Mouse (Mus musculus) liver, embryonic 15.5 days (tissue): ENCODE measurements at regions not wholly inside any gene's neighbourhood (a gene's known extent, or its start where the extent isn't known, plus 50 kb on each side); places are given as distances from the start of the nearest gene placed in this dataset.

ENCODE experiments used
- ATAC-seq: fragments of 200-750 bp; cut with Nextera tagmentation; 2 replicates; pipeline ENCODE4 v1.8.0; 2017; ENCODE audit warnings: moderate number of reproducible peaks, mild to moderate bottlenecking, moderate library complexity; ENCODE audit not compliant: insufficient read depth
- H3K27ac ChIP-seq: fragments of 300-500 bp; sonication (generic); replicated peaks from 2 replicates; pipeline ENCODE4 v1.5.1; 2015; ENCODE audit warnings: mild to moderate bottlenecking, inconsistent platforms
- H3K27me3 ChIP-seq: fragments of 300-500 bp; sonication (generic); 2 replicates; pipeline ENCODE4 v1.6.1; 2015; ENCODE audit warnings: mild to moderate bottlenecking, inconsistent platforms
- H3K36me3 ChIP-seq: fragments of 300-500 bp; sonication (generic); replicated peaks from 2 replicates; pipeline ENCODE4 v1.6.1; 2015; ENCODE audit warnings: moderate library complexity, mild to moderate bottlenecking, inconsistent platforms
- H3K4me1 ChIP-seq: fragments of 300-500 bp; sonication (generic); replicated peaks from 2 replicates; pipeline ENCODE4 v1.6.1; 2015; ENCODE audit warnings: inconsistent platforms
- H3K4me2 ChIP-seq: fragments of 300-500 bp; sonication (generic); 2 replicates; pipeline ENCODE4 v1.6.1; 2015; ENCODE audit warnings: moderate library complexity, mild to moderate bottlenecking, inconsistent platforms
- H3K4me3 ChIP-seq: fragments of 300-500 bp; sonication (generic); replicated peaks from 2 replicates; pipeline ENCODE4 v1.5.1; 2015; ENCODE audit warnings: mild to moderate bottlenecking, inconsistent platforms
- H3K9ac ChIP-seq: fragments of 300-500 bp; sonication (generic); 2 replicates; pipeline ENCODE4 v1.6.1; 2015; ENCODE audit warnings: moderate library complexity, mild to moderate bottlenecking, inconsistent platforms
- H3K9me3 ChIP-seq: fragments of 300-500 bp; sonication (generic); replicated peaks from 2 replicates; pipeline ENCODE4 v1.6.1; 2016; ENCODE audit warnings: inconsistent platforms
- WGBS: fragments of 180-500 bp; shearing (Covaris S2); methylation state at CpG from one replicate; pipeline ENCODE4 v1.1.7; 2015; ENCODE audit warnings: mixed read lengths; ENCODE audit not compliant: insufficient replicate concordance; 5-methylcytosine and 5-hydroxymethylcytosine counted together

- Histone ChIP-seq H3K4me3 (no peak overlapping the region), H3K9ac (no peak overlapping the region), H3K9me3 (no peaks in the 10 kb centered on the region), H3K4me1 (peaks cover 9% of the 10 kb centered on the region; the same call in 1 of the 2 replicates), H3K36me3 (no peaks in the 10 kb centered on the region), H3K27ac (no peak overlapping the region), H3K4me2 (peak overlapping the region; percentile 35), H3K27me3 (no peaks in the 10 kb centered on the region)
- 20% methylated on average over 16 of the region's 16 CpGs for WGBS
- no peak for ATAC-seq
These were observed 61.2 kb upstream of the Ankrd28 start for GRCm38 (mm10) chr14:31891500-31892185.

- H3K27ac ChIP-seq, result no peak overlapping the region
- ATAC-seq, result no peak
- H3K9ac ChIP-seq, result no peak overlapping the region
These were observed 61.7 kb upstream of the Ankrd28 start for GRCm38 (mm10) chr14:31892186-31892510.

GRCm38 (mm10) chr14:31896500-31896899 is 66.0 kb upstream of the Ankrd28 start:
- no peak overlapping the region for H3K9ac ChIP-seq
- H3K9me3 ChIP-seq, result no peaks in the 10 kb centered on the region
- H3K36me3 ChIP-seq, result no peaks in the 10 kb centered on the region
- H3K4me1 ChIP-seq, result peaks cover 8% of the 10 kb centered on the region; the same call in 1 of the 2 replicates
- H3K27me3 ChIP-seq, result no peaks in the 10 kb centered on the region
- H3K4me3 ChIP-seq, result no peak overlapping the region
- no peak for ATAC-seq
- 38% methylated on average over 1 of the region's 1 CpGs for WGBS
- no peak overlapping the region for H3K4me2 ChIP-seq
- H3K27ac ChIP-seq, result no peak overlapping the region

More at GRCm38 (mm10) chr14:31892186-31892510, 61.7 kb upstream of the Ankrd28 start:
- Histone ChIP-seq H3K4me3 (no peak overlapping the region), H3K4me1 (peaks cover 9% of the 10 kb centered on the region; the same call in 1 of the 2 replicates), H3K36me3 (no peaks in the 10 kb centered on the region), H3K27me3 (no peaks in the 10 kb centered on the region), H3K4me2 (0 out of 2 replicates have a peak overlapping the region, but pooled peaks have one; percentile 1), H3K9me3 (no peaks in the 10 kb centered on the region)
- 27% methylated on average over 6 of the region's 6 CpGs for WGBS

DNA sequence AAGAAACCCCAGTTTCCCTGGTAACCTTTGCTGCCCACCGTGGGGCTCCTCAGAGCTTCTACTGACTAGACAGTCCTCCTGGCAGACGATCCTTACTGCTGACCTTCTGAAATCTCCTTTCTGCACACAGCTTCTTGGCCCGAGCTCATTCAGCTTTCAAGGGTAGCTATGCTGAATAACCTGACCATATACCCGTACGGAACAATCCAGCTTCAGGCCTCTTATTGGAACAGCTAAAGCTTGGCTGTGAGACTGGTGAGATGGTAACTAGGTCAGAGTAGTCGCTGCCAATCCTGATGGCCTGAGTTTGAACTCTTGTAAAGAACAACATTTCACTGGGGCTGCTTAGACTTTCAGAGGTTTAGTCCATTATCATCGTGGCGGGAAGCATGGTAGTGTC is 69.1 kb upstream of the Ankrd28 start:
- Histone ChIP-seq H3K9me3 (no peaks in the 10 kb centered on the region), H3K4me3 (no peak overlapping the region), H3K27ac (no peak overlapping the region), H3K4me1 (no peaks in the 10 kb centered on the region), H3K9ac (no peak overlapping the region), H3K27me3 (no peaks in the 10 kb centered on the region), H3K4me2 (no peak overlapping the region), H3K36me3 (no peaks in the 10 kb centered on the region)
- 62% methylated on average over 8 of the region's 8 CpGs for WGBS
- no peak for ATAC-seq

- Histone ChIP-seq H3K4me2 (no peak overlapping the region), H3K4me3 (no peak overlapping the region), H3K4me1 (no peaks in the 10 kb centered on the region), H3K9me3 (no peaks in the 10 kb centered on the region), H3K27me3 (no peaks in the 10 kb centered on the region), H3K36me3 (no peaks in the 10 kb centered on the region), H3K9ac (no peak overlapping the region), H3K27ac (no peak overlapping the region)
- 78% methylated on average over 4 of the region's 4 CpGs for WGBS
- no peak for ATAC-seq
These were observed 69.5 kb upstream of the Ankrd28 start for GRCm38 (mm10) chr14:31899906-31900305.

DNA sequence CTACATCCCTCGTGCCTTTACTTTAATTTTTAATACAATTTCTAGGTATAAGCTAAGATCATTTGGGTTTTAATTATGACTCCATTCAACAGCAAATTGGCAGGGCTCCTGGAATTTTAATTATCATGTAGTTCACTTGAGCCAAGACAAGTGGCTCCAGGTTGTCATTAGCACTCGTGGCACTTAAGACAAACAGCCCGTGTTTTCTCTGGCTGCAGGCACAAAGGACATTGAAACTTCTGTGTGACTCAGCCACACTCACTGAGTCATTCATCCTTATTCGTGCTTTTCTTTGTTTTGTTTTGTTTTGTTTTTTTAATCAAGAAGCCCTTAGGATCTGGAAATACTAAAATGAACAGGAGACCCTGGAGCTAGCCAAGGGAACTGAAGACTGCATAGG is 71.5 kb upstream of the Ankrd28 start:
- H3K4me2 ChIP-seq, result no peak overlapping the region
- WGBS, result 34% methylated on average over 4 of the region's 4 CpGs
- H3K27ac ChIP-seq, result no peak overlapping the region
- H3K9ac ChIP-seq, result no peak overlapping the region
- H3K36me3 ChIP-seq, result no peaks in the 10 kb centered on the region
- ATAC-seq, result no peak
- no peaks in the 10 kb centered on the region for H3K4me1 ChIP-seq
- H3K27me3 ChIP-seq, result no peaks in the 10 kb centered on the region
- H3K9me3 ChIP-seq, result no peaks in the 10 kb centered on the region
- no peak overlapping the region for H3K4me3 ChIP-seq

GRCm38 (mm10) chr14:31903664-31904063 is 73.2 kb upstream of the Ankrd28 start:
- 36% methylated on average over 3 of the region's 3 CpGs for WGBS
- ATAC-seq, result no peak

DNA sequence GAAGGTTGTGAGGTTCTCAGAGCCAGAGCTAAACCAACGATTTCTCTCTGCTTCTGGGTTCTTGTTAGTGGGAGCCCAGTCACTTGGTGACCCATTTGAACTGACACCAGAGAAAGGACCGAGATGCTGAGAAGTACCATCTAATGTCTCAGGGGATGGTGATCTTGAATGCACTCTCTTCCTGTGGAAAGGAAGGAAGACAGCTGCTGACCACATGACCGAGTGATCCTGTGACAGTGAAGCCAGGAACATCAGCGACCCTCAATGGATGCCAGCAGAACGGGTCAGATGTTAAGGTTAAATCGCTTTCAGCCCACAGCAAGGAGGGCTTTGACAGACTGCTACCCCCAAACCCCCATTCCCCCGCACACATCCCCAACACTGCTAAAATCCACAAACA is 78.1 kb upstream of the Ankrd28 start:
- ATAC-seq, result no peak
- H3K36me3 ChIP-seq, result no peaks in the 10 kb centered on the region
- peaks cover 6% of the 10 kb centered on the region; the same call in 1 of the 2 replicates for H3K27me3 ChIP-seq
- no peaks in the 10 kb centered on the region for H3K9me3 ChIP-seq
- no peaks in the 10 kb centered on the region for H3K4me1 ChIP-seq
- H3K27ac ChIP-seq, result no peak overlapping the region
- no peak overlapping the region for H3K4me2 ChIP-seq
- H3K9ac ChIP-seq, result no peak overlapping the region
- H3K4me3 ChIP-seq, result no peak overlapping the region
- WGBS, result 34% methylated on average over 7 of the region's 7 CpGs

More at GRCm38 (mm10) chr14:31903664-31904063, 73.2 kb upstream of the Ankrd28 start:
- H3K9me3 ChIP-seq, result no peaks in the 10 kb centered on the region
- no peak overlapping the region for H3K4me3 ChIP-seq
- no peak overlapping the region for H3K9ac ChIP-seq
- H3K36me3 ChIP-seq, result no peaks in the 10 kb centered on the region
- no peak overlapping the region for H3K27ac ChIP-seq
- no peaks in the 10 kb centered on the region for H3K27me3 ChIP-seq
- no peaks in the 10 kb centered on the region for H3K4me1 ChIP-seq
- no peak overlapping the region for H3K4me2 ChIP-seq

DNA sequence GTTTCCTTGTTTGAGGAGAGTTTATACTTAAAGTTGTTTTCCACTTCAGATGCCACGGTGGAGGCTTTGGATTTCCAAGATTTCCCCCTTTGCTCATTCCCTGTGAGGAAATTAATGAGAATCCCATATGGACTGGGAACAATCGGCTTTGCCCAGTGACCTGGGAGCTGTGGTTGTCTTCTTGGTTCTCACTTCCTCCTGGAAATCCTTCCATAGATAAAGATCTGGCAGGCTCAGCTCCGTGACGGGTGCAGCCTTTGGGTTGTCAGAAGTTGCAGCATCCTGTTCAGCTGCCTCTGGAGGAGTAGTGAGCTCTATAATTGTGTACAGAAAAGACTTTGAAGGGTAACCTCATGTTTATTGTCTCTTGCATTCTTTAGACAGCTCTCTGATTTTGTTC is 78.8 kb upstream of the Ankrd28 start:
- H3K9me3 ChIP-seq, result no peaks in the 10 kb centered on the region
- H3K27me3 ChIP-seq, result peaks cover 6% of the 10 kb centered on the region; the same call in 1 of the 2 replicates
- ATAC-seq, result no peak
- H3K4me1 ChIP-seq, result no peaks in the 10 kb centered on the region
- H3K4me2 ChIP-seq, result no peak overlapping the region
- no peak overlapping the region for H3K4me3 ChIP-seq
- no peak overlapping the region for H3K9ac ChIP-seq
- H3K27ac ChIP-seq, result no peak overlapping the region
- no peaks in the 10 kb centered on the region for H3K36me3 ChIP-seq
- WGBS, result 9% methylated on average over 4 of the region's 4 CpGs

- Histone ChIP-seq H3K27me3 (peaks cover 6% of the 10 kb centered on the region; the same call in 1 of the 2 replicates), H3K27ac (no peak overlapping the region), H3K4me1 (no peaks in the 10 kb centered on the region), H3K4me2 (no peak overlapping the region), H3K36me3 (no peaks in the 10 kb centered on the region), H3K4me3 (no peak overlapping the region), H3K9ac (no peak overlapping the region), H3K9me3 (no peaks in the 10 kb centered on the region)
- WGBS, result 48% methylated on average over 2 of the region's 2 CpGs
- no peak for ATAC-seq
These were observed 80.4 kb upstream of the Ankrd28 start for GRCm38 (mm10) chr14:31910809-31911208.

DNA sequence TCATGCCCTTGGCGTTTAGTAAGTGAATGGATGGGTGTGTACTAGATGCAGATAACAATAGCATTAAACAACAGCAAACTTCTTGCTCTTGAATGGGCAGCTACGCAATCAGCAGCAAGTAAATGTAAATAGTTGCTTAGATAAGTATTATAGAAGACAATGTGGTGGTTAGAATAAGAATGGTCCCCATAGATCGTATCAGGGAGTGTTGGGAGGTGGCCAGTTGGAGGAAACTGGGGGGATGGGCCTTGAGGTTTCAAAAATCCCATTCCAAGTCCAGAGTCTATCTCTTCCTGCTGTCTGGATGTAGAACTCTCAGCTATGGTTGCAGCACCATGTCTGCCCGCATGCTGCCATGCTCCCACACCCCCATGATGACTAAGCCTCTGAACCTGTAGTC is 88.0 kb upstream of the Ankrd28 start:
- Histone ChIP-seq H3K9me3 (no peaks in the 10 kb centered on the region), H3K4me3 (no peak overlapping the region), H3K36me3 (no peaks in the 10 kb centered on the region), H3K4me1 (no peaks in the 10 kb centered on the region), H3K4me2 (no peak overlapping the region), H3K27me3 (no peaks in the 10 kb centered on the region), H3K27ac (no peak overlapping the region), H3K9ac (no peak overlapping the region)
- WGBS, result 54% methylated on average over 4 of the region's 4 CpGs
- ATAC-seq, result no peak

DNA sequence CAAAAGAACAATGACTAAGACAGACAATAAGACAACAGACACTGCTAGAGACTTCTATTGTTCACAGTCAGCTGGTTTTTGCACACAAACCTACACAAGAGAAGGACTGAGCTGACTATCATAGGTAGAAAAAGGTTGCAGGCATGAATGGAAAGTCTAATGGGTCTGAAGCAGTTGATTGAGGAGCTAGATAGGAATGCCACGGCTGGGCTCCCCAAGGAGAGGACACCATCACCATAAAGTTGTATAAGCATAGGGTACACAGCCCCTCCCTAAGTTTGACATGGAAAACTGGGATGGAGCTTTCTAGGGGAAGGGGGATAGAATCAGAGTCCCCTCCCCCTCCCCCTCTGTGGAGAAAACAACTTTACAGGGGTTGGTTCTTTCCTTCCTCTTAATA is 88.5 kb upstream of the Ankrd28 start:
- no peaks in the 10 kb centered on the region for H3K9me3 ChIP-seq
- no peak overlapping the region for H3K9ac ChIP-seq
- H3K4me1 ChIP-seq, result no peaks in the 10 kb centered on the region
- H3K4me2 ChIP-seq, result no peak overlapping the region
- H3K4me3 ChIP-seq, result no peak overlapping the region
- H3K27ac ChIP-seq, result no peak overlapping the region
- no peak for ATAC-seq
- WGBS, result 86% methylated on average over 1 of the region's 1 CpGs
- H3K27me3 ChIP-seq, result no peaks in the 10 kb centered on the region
- H3K36me3 ChIP-seq, result no peaks in the 10 kb centered on the region
